Mouse (Mus musculus): ENCODE measurements around the gene Axin2. TPM values are rescaled to one million over a fixed set of nuclear protein-coding genes. Genes with fewer than 3 reads are reported as not detected.

Gene Axin2
- polyA plus RNA-seq, 1 experiment from 2014 or later = 2.7 TPM

- ATAC-seq (ENCODE audit: low FRiP score, low TSS enrichment) = no peak
- no peak overlapping the region for H3K27ac ChIP-seq (replicated peaks)
- H3K36me3 ChIP-seq (ENCODE audit: control insufficient read depth, insufficient read depth, low read length) = no peaks in the 10 kb centered on the region
- H3K9me3 ChIP-seq (ENCODE audit: control insufficient read depth, low read length) = no peaks in the 10 kb centered on the region
- H3K4me2 ChIP-seq (replicated peaks; ENCODE audit: low read depth) = no peak overlapping the region
- H3K9ac ChIP-seq (ENCODE audit: low read length) = no peak overlapping the region
- WGBS = 81% methylated on average over 2 of the region's 2 CpGs
- DNase-seq (ENCODE audit: low spot score) = no peak
- no peak overlapping the region for H3K4me3 ChIP-seq (ENCODE audit: low read depth, low read length)
- TF ChIP-seq EP300 (optimal IDR thresholded peaks at IDR 0.05) (no peak), CTCF (IDR thresholded peaks at IDR 0.05; ENCODE audit: low read depth) (no peak)
- no peaks in the 10 kb centered on the region for H3K4me1 ChIP-seq (replicated peaks; ENCODE audit: control insufficient read depth, insufficient read depth)
- H3K27me3 ChIP-seq (ENCODE audit: control insufficient read depth, insufficient read depth, low read length) = no peaks in the 10 kb centered on the region
These were observed 75.9 kb downstream of the Axin2 start for GRCm38 (mm10) chr11:108995990-108996533.

- WGBS = 62% methylated on average over 3 of the region's 3 CpGs
- ATAC-seq (ENCODE audit: low FRiP score, low TSS enrichment) (no peak), DNase-seq (ENCODE audit: low spot score) (no peak)
- no peaks in the 10 kb centered on the region for H3K4me1 ChIP-seq (replicated peaks; ENCODE audit: control insufficient read depth, insufficient read depth)
- no peaks in the 10 kb centered on the region for H3K27me3 ChIP-seq (ENCODE audit: control insufficient read depth, insufficient read depth, low read length)
- H3K9ac ChIP-seq (ENCODE audit: low read length) = no peak overlapping the region
- H3K9me3 ChIP-seq (ENCODE audit: control insufficient read depth, low read length) = no peaks in the 10 kb centered on the region
- TF ChIP-seq EP300 (optimal IDR thresholded peaks at IDR 0.05) = no peak
- TF ChIP-seq CTCF (IDR thresholded peaks at IDR 0.05; ENCODE audit: low read depth) = no peak
- H3K27ac ChIP-seq (replicated peaks) = no peak overlapping the region
- no peak overlapping the region for H3K4me2 ChIP-seq (replicated peaks; ENCODE audit: low read depth)
- H3K36me3 ChIP-seq (ENCODE audit: control insufficient read depth, insufficient read depth, low read length) = no peaks in the 10 kb centered on the region
- H3K4me3 ChIP-seq (ENCODE audit: low read depth, low read length) = no peak overlapping the region
These were observed 77.7 kb downstream of the Axin2 start for GRCm38 (mm10) chr11:108997816-108998215.

Other genes with a start within 250 kb of the Axin2 start
- gene E030025P04Rik, start 224.0 kb downstream of the Axin2 start, polyA plus RNA-seq (2015; fragmentation: Nextera tagmentation; extraction: Ambion mirVana) = not detected in 2 replicates